Mouse (Mus musculus): ENCODE results near the gene Pheta1. TPM values are rescaled to one million over a fixed set of nuclear protein-coding genes. Genes with fewer than 3 reads are reported as not detected.

Pheta1 gene
- 2.8 TPM for polyA plus RNA-seq (2017; shearing (Covaris generic))

GRCm38 (mm10) chr5:121848743-121849142 is at the start of gene Pheta1:
Pheta1 (plus strand) TSS chr5:121848984.

GRCm38 (mm10) chr5:121837441-121838340 is 11.1 kb upstream of the Pheta1 start, which contains the start of gene Sh2b3:
Sh2b3 (minus strand) TSS chr5:121837646.

Other genes with a start within 250 kb of the Pheta1 start
- gene Acad12, start 230.0 kb upstream of the Pheta1 start, polyA plus RNA-seq (2017; shearing (Covaris generic)) = 3.4 TPM
- gene Acad10, start 188.5 kb upstream of the Pheta1 start, polyA plus RNA-seq (2017; shearing (Covaris generic)) = 11.0 TPM
- gene Brap, start 188.4 kb upstream of the Pheta1 start, polyA plus RNA-seq (2017; shearing (Covaris generic)) = 6.8 TPM
- 16.3 TPM for gene Atxn2, start 137.6 kb upstream of the Pheta1 start, polyA plus RNA-seq (2017; shearing (Covaris generic))
- 6.8 TPM for gene Sh2b3, start 11.3 kb upstream of the Pheta1 start, polyA plus RNA-seq (2017; shearing (Covaris generic))
- gene Cux2, start 201.1 kb downstream of the Pheta1 start, polyA plus RNA-seq (2017; shearing (Covaris generic)) = not detected